Mouse (Mus musculus): ENCODE measurements around the gene Ggnbp2. TPM values are rescaled to one million over a fixed set of nuclear protein-coding genes. Genes with fewer than 3 reads are reported as not detected.

Ggnbp2 gene
- polyA plus RNA-seq, 1 experiment, result 113 TPM

GRCm38 (mm10) chr11:84873042-84873833, 2.6 kb upstream of the Ggnbp2 start:
- TF ChIP-seq CTCF (IDR thresholded peaks at IDR 0.05; ENCODE audit: control insufficient read depth, insufficient read depth, low read length) (no peak), POLR2A (IDR thresholded peaks at IDR 0.05; ENCODE audit: borderline replicate concordance, control insufficient read depth, low read depth, low read length) (no peak)
- Histone ChIP-seq H3K4me3 (replicated peaks; ENCODE audit: control insufficient read depth, low read depth, low read length) (no peak overlapping the region), H3K4me1 (ENCODE audit: control insufficient read depth, insufficient read depth, low read length) (no peaks in the 10 kb centered on the region), H3K27ac (ENCODE audit: control insufficient read depth, insufficient read depth, low read depth, low read length, poor library complexity) (no peak overlapping the region)
- 36% methylated on average over 1 of the region's 1 CpGs for WGBS

- TF ChIP-seq CTCF (IDR thresholded peaks at IDR 0.05; ENCODE audit: control insufficient read depth, insufficient read depth, low read length), result no peak
- TF ChIP-seq POLR2A (IDR thresholded peaks at IDR 0.05; ENCODE audit: borderline replicate concordance, control insufficient read depth, low read depth, low read length), result no peak
- no peaks in the 10 kb centered on the region; the same call in 1 of the 2 replicates for H3K4me1 ChIP-seq (ENCODE audit: control insufficient read depth, insufficient read depth, low read length)
- peak overlapping the region; percentile 96; the same call in 1 of the 2 replicates for H3K27ac ChIP-seq (ENCODE audit: control insufficient read depth, insufficient read depth, low read depth, low read length, poor library complexity)
- H3K4me3 ChIP-seq (replicated peaks; ENCODE audit: control insufficient read depth, low read depth, low read length), result peak overlapping the region; percentile 87
- 54% methylated on average over 4 of the region's 4 CpGs for WGBS
Observed at GRCm38 (mm10) chr11:84871548-84872069, 992 bp upstream of the Ggnbp2 start.

- Histone ChIP-seq H3K4me3 (replicated peaks; ENCODE audit: control insufficient read depth, low read depth, low read length) (peak overlapping the region; percentile 87), H3K27ac (ENCODE audit: control insufficient read depth, insufficient read depth, low read depth, low read length, poor library complexity) (peak overlapping the region; percentile 96), H3K4me1 (ENCODE audit: control insufficient read depth, insufficient read depth, low read length) (no peaks in the 10 kb centered on the region; the same call in 1 of the 2 replicates)
- TF ChIP-seq POLR2A (IDR thresholded peaks at IDR 0.05; ENCODE audit: borderline replicate concordance, control insufficient read depth, low read depth, low read length) (no peak), CTCF (IDR thresholded peaks at IDR 0.05; ENCODE audit: control insufficient read depth, insufficient read depth, low read length) (no peak)
- under 1% methylated on average over 10 of the region's 10 CpGs for WGBS
Observed at GRCm38 (mm10) chr11:84871046-84871445, 429 bp upstream of the Ggnbp2 start.

- WGBS, result under 1% methylated on average over 61 of the region's 61 CpGs
- TF ChIP-seq CTCF (IDR thresholded peaks at IDR 0.05; ENCODE audit: control insufficient read depth, insufficient read depth, low read length) (no peak), POLR2A (IDR thresholded peaks at IDR 0.05; ENCODE audit: borderline replicate concordance, control insufficient read depth, low read depth, low read length) (peak; percentile 85)
- peak overlapping the region; percentile 99 for H3K27ac ChIP-seq (ENCODE audit: control insufficient read depth, insufficient read depth, low read depth, low read length, poor library complexity)
- H3K4me1 ChIP-seq (ENCODE audit: control insufficient read depth, insufficient read depth, low read length), result no peaks in the 10 kb centered on the region; the same call in 1 of the 2 replicates
- peak overlapping the region; percentile 94 for H3K4me3 ChIP-seq (replicated peaks; ENCODE audit: control insufficient read depth, low read depth, low read length)
Observed at GRCm38 (mm10) chr11:84869537-84870232, 932 bp downstream of the Ggnbp2 start.

GRCm38 (mm10) chr11:84868786-84869259, 1.8 kb downstream of the Ggnbp2 start:
- under 1% methylated on average over 7 of the region's 7 CpGs for WGBS
- Histone ChIP-seq H3K27ac (ENCODE audit: control insufficient read depth, insufficient read depth, low read depth, low read length, poor library complexity) (no peak overlapping the region), H3K4me3 (replicated peaks; ENCODE audit: control insufficient read depth, low read depth, low read length) (peak overlapping the region; percentile 94), H3K4me1 (ENCODE audit: control insufficient read depth, insufficient read depth, low read length) (no peaks in the 10 kb centered on the region; the same call in 1 of the 2 replicates)
- TF ChIP-seq CTCF (IDR thresholded peaks at IDR 0.05; ENCODE audit: control insufficient read depth, insufficient read depth, low read length), result no peak
- TF ChIP-seq POLR2A (IDR thresholded peaks at IDR 0.05; ENCODE audit: borderline replicate concordance, control insufficient read depth, low read depth, low read length), result no peak

GRCm38 (mm10) chr11:84867586-84867985, 3.0 kb downstream of the Ggnbp2 start:
- TF ChIP-seq POLR2A (IDR thresholded peaks at IDR 0.05; ENCODE audit: borderline replicate concordance, control insufficient read depth, low read depth, low read length), result no peak
- TF ChIP-seq CTCF (IDR thresholded peaks at IDR 0.05; ENCODE audit: control insufficient read depth, insufficient read depth, low read length), result no peak
- Histone ChIP-seq H3K4me3 (replicated peaks; ENCODE audit: control insufficient read depth, low read depth, low read length) (peak overlapping the region; percentile 42), H3K4me1 (ENCODE audit: control insufficient read depth, insufficient read depth, low read length) (no peaks in the 10 kb centered on the region; the same call in 1 of the 2 replicates), H3K27ac (ENCODE audit: control insufficient read depth, insufficient read depth, low read depth, low read length, poor library complexity) (no peak overlapping the region)
- WGBS, result 62% methylated on average over 2 of the region's 2 CpGs

GRCm38 (mm10) chr11:84865268-84865667, 5.3 kb downstream of the Ggnbp2 start:
- Histone ChIP-seq H3K4me1 (ENCODE audit: control insufficient read depth, insufficient read depth, low read length) (no peaks in the 10 kb centered on the region; the same call in 1 of the 2 replicates), H3K4me3 (replicated peaks; ENCODE audit: control insufficient read depth, low read depth, low read length) (no peak overlapping the region), H3K27ac (ENCODE audit: control insufficient read depth, insufficient read depth, low read depth, low read length, poor library complexity) (no peak overlapping the region)
- TF ChIP-seq POLR2A (IDR thresholded peaks at IDR 0.05; ENCODE audit: borderline replicate concordance, control insufficient read depth, low read depth, low read length), result no peak
- 66% methylated on average over 2 of the region's 2 CpGs for WGBS

GRCm38 (mm10) chr11:84855285-84855684, 15.3 kb downstream of the Ggnbp2 start:
- 87% methylated on average over 6 of the region's 6 CpGs for WGBS
- no peak overlapping the region for H3K27ac ChIP-seq (ENCODE audit: control insufficient read depth, insufficient read depth, low read depth, low read length, poor library complexity)
- TF ChIP-seq CTCF (IDR thresholded peaks at IDR 0.05; ENCODE audit: control insufficient read depth, insufficient read depth, low read length) (no peak), POLR2A (IDR thresholded peaks at IDR 0.05; ENCODE audit: borderline replicate concordance, control insufficient read depth, low read depth, low read length) (no peak)
- H3K4me3 ChIP-seq (replicated peaks; ENCODE audit: control insufficient read depth, low read depth, low read length), result no peak overlapping the region
- H3K4me1 ChIP-seq (ENCODE audit: control insufficient read depth, insufficient read depth, low read length), result no peaks in the 10 kb centered on the region
